Mouse (Mus musculus): ENCODE measurements around the gene Phlpp1.

Gene Phlpp1

GRCm38 (mm10) chr1:106171241-106172220 is at the start of gene Phlpp1:
Gene Phlpp1 (plus strand): TSS chr1:106171752.
- DNase-seq (ENCODE audit: low read depth, low spot score), result peak; percentile 95

GRCm38 (mm10) chr1:106126601-106127000 is 45.0 kb upstream of the Phlpp1 start:
- no peak for DNase-seq (ENCODE audit: low read depth, low spot score)

GRCm38 (mm10) chr1:106131697-106132349 is 39.7 kb upstream of the Phlpp1 start:
- DNase-seq (ENCODE audit: low read depth, low spot score), result no peak

- no peak for DNase-seq (ENCODE audit: low read depth, low spot score)
Measured at GRCm38 (mm10) chr1:106132350-106132700, 39.2 kb upstream of the Phlpp1 start.

- DNase-seq (ENCODE audit: low read depth, low spot score), result no peak
Measured at GRCm38 (mm10) chr1:106138691-106139090, 32.9 kb upstream of the Phlpp1 start.

- no peak for DNase-seq (ENCODE audit: low read depth, low spot score)
Measured at GRCm38 (mm10) chr1:106139137-106139536, 32.4 kb upstream of the Phlpp1 start.

GRCm38 (mm10) chr1:106142010-106142409 is 29.5 kb upstream of the Phlpp1 start:
- DNase-seq (ENCODE audit: low read depth, low spot score), result no peak

GRCm38 (mm10) chr1:106144534-106144933 is 27.0 kb upstream of the Phlpp1 start:
- DNase-seq (ENCODE audit: low read depth, low spot score), result no peak

- no peak for DNase-seq (ENCODE audit: low read depth, low spot score)
Measured at GRCm38 (mm10) chr1:106145055-106145454, 26.5 kb upstream of the Phlpp1 start.

GRCm38 (mm10) chr1:106145565-106146190 is 25.9 kb upstream of the Phlpp1 start:
- no peak for DNase-seq (ENCODE audit: low read depth, low spot score)

GRCm38 (mm10) chr1:106148386-106149380 is 22.9 kb upstream of the Phlpp1 start:
- DNase-seq (ENCODE audit: low read depth, low spot score), result no peak

- peak; percentile 38 for DNase-seq (ENCODE audit: low read depth, low spot score)
Measured at GRCm38 (mm10) chr1:106151846-106152245, 19.7 kb upstream of the Phlpp1 start.

- DNase-seq (ENCODE audit: low read depth, low spot score), result no peak
Measured at GRCm38 (mm10) chr1:106152742-106153141, 18.8 kb upstream of the Phlpp1 start.

GRCm38 (mm10) chr1:106154590-106154989 is 17.0 kb upstream of the Phlpp1 start:
- DNase-seq (ENCODE audit: low read depth, low spot score), result no peak

GRCm38 (mm10) chr1:106155087-106155567 is 16.4 kb upstream of the Phlpp1 start:
- no peak for DNase-seq (ENCODE audit: low read depth, low spot score)

- no peak for DNase-seq (ENCODE audit: low read depth, low spot score)
Measured at GRCm38 (mm10) chr1:106155702-106156101, 15.8 kb upstream of the Phlpp1 start.

GRCm38 (mm10) chr1:106157961-106158515 is 13.5 kb upstream of the Phlpp1 start:
- DNase-seq (ENCODE audit: low read depth, low spot score), result no peak

GRCm38 (mm10) chr1:106159667-106160066 is 11.9 kb upstream of the Phlpp1 start:
- no peak for DNase-seq (ENCODE audit: low read depth, low spot score)

- DNase-seq (ENCODE audit: low read depth, low spot score), result no peak
Measured at GRCm38 (mm10) chr1:106160916-106161315, 10.6 kb upstream of the Phlpp1 start.

GRCm38 (mm10) chr1:106162581-106162980 is 9.0 kb upstream of the Phlpp1 start:
- no peak for DNase-seq (ENCODE audit: low read depth, low spot score)

- DNase-seq (ENCODE audit: low read depth, low spot score), result no peak
Measured at GRCm38 (mm10) chr1:106163401-106163800, 8.2 kb upstream of the Phlpp1 start.

All from WW6 (cell line).